Mouse (Mus musculus) CH12F3 (cell line): Measurements from ENCODE around the gene Zfp106.

Experiments used
- in situ Hi-C: fragments of 300-500 bp; cut with MboI; formaldehyde crosslinking; loops from 2 replicates; pipeline ENCODE4 v1.14.3; 2020; ENCODE audit warnings: low sequenced_read_pairs

The Zfp106 gene

GRCm38 (mm10) chr2:120481921-120482320 lies 81.7 kb downstream of the Zfp106 start:
- in situ Hi-C loops: loop anchor here (25.0 kb wide), 1 partner anchor 380 kb away; the partner anchor contains the start of genes Cdan1 and Ttbk2

DNA sequence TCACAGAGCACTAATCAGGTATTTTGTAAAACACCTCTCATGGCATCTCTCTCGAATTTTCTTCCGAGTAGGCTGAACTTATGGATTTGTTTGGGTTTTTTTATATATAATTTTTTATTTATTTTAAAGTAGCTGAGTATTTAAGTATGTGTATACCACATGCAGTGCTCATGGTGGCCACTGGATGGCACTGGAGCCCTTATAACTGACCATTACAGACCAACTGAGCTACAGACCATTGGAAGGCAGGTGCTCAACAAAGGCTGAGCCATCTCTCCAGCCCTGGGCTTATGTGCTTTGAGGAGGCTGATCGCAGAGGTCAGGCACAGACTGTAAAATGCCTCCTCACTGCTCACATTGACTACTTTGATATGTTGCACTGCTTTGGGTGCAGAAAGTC lies 85.0 kb downstream of the Zfp106 start:
- in situ Hi-C loops: loop anchor here (25.0 kb wide), 1 partner anchor 384 kb away; the partner anchor contains the start of genes Cdan1 and Ttbk2

DNA sequence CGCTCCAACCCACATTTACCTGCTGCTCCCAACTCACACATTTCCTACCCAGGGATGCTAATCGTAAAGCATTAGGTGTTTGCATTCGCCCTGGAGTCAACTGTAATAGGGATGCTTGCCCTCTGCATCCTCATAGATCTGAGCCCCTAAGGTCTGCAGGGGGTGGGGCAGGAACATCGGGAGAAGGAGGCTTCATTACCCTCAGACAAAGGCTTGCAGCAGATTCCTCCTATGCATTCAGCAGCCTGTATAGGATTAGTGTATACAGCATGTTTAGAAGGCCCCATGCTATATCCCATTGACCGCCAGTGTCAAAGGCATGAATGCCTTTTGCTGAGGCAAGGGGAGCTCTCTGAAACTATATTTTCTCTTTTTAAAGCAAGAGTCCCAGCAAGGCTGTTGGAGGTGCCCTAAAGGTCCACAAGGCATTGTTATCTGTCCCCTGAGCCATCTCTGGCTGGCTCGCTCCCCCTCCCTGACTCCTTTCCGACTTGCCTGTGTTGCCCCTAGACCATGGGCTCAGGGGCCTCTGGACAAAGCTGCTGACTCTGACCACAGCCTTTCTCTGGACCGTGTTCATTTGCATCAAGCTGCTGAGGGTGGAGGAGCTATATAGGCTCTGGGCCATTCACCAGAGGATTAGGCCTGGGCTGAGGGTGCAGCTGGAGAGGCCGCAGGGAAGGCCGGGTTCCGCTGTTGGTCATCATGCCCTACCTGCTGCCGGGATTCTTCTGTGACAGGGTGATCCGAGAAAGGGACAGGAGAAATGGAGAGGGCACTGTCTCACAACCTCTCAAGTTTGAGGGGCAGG lies 87.2 kb downstream of the Zfp106 start:
- in situ Hi-C loops: loop anchor here (25.0 kb wide), 1 partner anchor 386 kb away; the partner anchor contains the start of genes Cdan1 and Ttbk2

DNA sequence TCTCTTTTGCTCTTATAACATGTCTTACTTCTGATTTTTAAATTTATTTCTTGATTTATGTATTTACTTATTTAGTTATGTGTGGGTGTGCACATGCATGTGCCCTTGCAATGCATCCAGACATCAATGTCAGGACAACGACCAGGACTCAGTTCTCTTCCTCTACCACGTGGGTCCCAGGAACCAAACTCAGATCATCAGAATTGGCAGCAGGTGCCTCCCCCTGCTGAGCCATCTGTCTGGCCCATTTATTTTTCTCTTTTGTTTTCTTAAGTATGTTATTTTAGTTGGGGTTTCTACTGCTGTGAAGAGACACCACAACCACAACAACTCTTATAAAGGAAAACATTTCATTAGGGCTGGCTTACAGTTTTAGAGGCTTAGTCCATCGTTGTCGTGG lies 92.8 kb downstream of the Zfp106 start:
- in situ Hi-C loops: no loop called here

GRCm38 (mm10) chr2:120469715-120470114 lies 93.9 kb downstream of the Zfp106 start:
- in situ Hi-C loops: no loop called here

DNA sequence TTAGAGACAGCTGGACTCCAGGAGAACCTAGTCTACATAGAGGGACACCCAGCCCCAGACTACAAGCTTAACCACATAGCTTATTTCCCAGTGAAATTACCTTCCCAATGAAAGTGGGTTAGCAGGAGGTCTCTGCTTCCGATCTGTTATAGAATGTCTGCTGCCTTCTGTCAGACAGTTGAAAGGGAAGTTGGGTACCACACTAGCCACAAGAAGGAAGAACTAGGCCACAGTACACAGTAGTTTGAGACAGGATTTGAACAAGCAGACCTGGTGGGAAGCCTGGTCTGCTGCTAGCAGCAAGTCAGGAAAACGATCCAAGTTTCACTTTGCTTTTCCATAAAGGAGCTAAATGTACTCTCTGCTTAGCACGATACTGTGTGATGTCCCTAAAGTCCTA lies 94.4 kb downstream of the Zfp106 start:
- in situ Hi-C loops: no loop called here

DNA sequence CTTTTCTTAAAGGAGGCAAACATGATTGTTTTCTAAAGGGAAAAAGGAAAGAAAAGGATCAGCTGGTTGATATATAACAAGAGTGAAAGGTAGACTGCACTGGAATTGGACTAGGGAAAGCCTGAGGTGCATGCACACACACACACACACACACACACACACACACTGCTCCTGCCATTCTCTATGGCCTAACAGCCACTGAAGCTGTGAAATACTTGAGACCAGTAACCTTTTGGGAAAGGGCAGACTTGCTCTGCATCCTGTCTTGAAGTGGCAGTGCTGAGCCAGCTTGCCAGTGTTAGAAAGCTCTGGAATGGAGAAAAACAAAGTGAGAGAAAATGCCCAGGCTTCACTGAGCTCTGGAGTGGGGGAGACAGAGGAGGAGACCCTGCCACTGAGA lies 95.6 kb downstream of the Zfp106 start:
- in situ Hi-C loops: no loop called here

DNA sequence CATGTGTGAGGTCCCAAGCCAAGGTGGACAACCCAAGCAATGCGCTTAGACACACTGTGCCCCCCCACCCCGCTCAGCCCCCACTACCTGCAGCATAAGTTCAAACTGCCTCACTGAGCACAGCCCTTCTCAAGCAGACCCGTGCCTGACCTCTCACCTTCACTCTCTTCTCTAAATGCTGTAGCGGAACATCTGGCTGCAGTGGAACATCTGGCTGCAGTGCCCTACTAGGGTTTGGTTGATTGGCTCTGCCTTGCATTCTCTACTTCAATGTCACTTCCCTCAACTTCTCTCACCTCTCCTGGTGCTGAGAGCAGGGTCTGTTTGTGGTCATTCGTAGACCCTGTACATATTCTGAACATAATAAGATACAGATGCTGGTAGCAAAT lies 98.3 kb downstream of the Zfp106 start:
- in situ Hi-C loops: no loop called here

- in situ Hi-C loops: no loop called here
These were observed 98.8 kb downstream of the Zfp106 start for GRCm38 (mm10) chr2:120464732-120465396.

DNA sequence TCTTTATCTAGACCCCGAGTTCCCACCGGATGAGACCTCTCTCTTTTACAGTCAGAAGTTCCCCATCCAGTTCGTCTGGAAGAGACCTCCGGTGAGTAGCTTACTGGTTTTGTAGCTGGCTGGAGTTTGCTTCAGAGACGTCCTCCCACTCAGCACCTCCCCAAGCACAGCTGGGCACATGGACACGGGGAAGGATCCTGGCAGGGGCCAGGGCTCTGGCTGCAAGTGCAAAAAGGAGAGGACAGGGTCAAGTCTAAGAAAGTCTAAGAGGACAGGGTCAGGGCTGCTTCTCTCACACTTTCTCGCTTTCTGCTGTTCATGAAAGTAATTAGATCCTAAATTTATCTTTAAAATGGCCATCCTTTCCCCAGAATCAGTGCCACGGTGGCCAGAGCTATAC lies 99.6 kb downstream of the Zfp106 start:
- in situ Hi-C loops: no loop called here

DNA sequence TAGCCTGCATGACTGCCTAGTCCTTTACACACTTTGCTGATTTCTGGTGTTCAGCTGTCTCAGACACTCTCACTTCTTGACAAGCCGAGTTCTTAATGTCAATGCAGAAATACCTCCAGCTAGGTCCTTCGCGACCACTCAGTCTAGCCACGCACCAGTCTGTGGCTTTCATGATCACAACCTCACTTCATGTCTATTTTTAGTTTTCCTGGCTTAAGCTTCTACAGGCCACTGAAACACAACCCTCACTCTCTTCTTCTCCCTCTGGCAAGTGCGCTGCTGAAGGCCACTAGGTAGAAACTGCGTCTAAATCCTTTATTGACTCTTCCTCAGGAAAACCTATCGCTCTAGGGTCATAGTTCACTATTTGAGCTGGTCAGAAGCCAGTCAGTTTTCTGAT lies 100.3 kb downstream of the Zfp106 start:
- in situ Hi-C loops: no loop called here

DNA sequence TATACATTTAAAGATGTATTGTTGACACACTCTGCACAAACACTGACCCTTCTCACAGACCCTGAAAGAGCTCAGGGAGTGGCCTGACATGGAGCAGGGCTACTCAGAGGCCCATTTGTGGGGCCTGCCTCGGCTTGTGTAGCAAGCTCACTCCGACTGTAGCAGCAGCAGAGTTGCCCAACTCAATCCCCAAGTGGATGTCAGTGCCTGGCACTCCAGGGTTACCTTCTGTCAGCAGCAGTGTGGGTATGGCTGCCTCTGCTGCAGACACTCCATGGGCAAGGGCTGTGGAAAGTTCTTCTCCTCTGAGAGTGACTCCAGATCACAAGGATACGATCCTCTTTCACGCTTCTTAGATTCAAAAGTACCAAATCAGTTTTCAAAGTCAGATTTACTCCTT lies 103.4 kb downstream of the Zfp106 start:
- in situ Hi-C loops: no loop called here
